Mouse (Mus musculus) left cerebral cortex, adult 2 months (tissue): ENCODE data around the gene Msi2. TPM values are rescaled to one million over a fixed set of nuclear protein-coding genes. Genes with fewer than 3 reads are reported as not detected.
A peak's percentile ranks its signal among the peaks of the same experiment; 100 is the strongest.

ENCODE experiments used
- DNase-seq, 2 experiments: peaks; one replicate each; pipeline ENCODE4 v3.0.0; 2021 to 2022; ENCODE audit warnings: low spot score in 2 of 2, mixed read lengths in 1 of 2; ENCODE audit errors: extremely low spot score in 1 of 2
- H3K27ac ChIP-seq: fragments of 200-600 bp; 2 replicates; pipeline ENCODE4 v1.8.1; 2022
- H3K4me3 ChIP-seq: fragments of 200-600 bp; 2 replicates; pipeline ENCODE4 v1.8.1; 2022
- CTCF ChIP-seq: fragments of 200-600 bp; IDR thresholded peaks from 2 replicates; pipeline ENCODE4 v1.8.1; 2022; ENCODE audit warnings: antibody characterized with exemption, mild to moderate bottlenecking, moderate library complexity
- intact Hi-C: fragments of 180-260 bp; cut with DNase I; formaldehyde crosslinking; loops from one replicate; pipeline ENCODE4 v1.15.1; 2025
- total RNA-seq, 2 experiments: library from RNA; stranded (reverse); gene quantifications; 2 replicates each; pipeline ENCODE4 v1.2.3; 2021

Gene Msi2
- total RNA-seq, 2 experiments from 2014 or later, result 126 to 140 TPM

- H3K4me3 ChIP-seq, result no peak overlapping the region
- DNase-seq, result no peak
- no peak overlapping the region for H3K27ac ChIP-seq
- no peak for TF ChIP-seq CTCF
- intact Hi-C loops, result no loop called here
Observed at GRCm38 (mm10) chr11:88557828-88558580, 160.3 kb downstream of the Msi2 start.

- no peak for DNase-seq
- H3K27ac ChIP-seq, result peak overlapping the region; percentile 21; the same call in 1 of the 2 replicates
- intact Hi-C loops, result no loop called here
- no peak overlapping the region for H3K4me3 ChIP-seq
- no peak for TF ChIP-seq CTCF
Observed at GRCm38 (mm10) chr11:88557116-88557768, 161.1 kb downstream of the Msi2 start.

- DNase-seq, result no peak
- no peak for TF ChIP-seq CTCF
- no peak overlapping the region for H3K4me3 ChIP-seq
- H3K27ac ChIP-seq, result peak overlapping the region; percentile 67
- intact Hi-C loops, result no loop called here
Observed at GRCm38 (mm10) chr11:88555902-88556549, 162.3 kb downstream of the Msi2 start.

GRCm38 (mm10) chr11:88555232-88555818 is 163.0 kb downstream of the Msi2 start:
- no peak for DNase-seq
- TF ChIP-seq CTCF, result no peak
- intact Hi-C loops, result no loop called here
- Histone ChIP-seq H3K27ac (peak overlapping the region; percentile 34; the same call in 1 of the 2 replicates), H3K4me3 (no peak overlapping the region)

GRCm38 (mm10) chr11:88553521-88554310 is 164.6 kb downstream of the Msi2 start:
- intact Hi-C loops, result loop anchor here (1.0 to 5.0 kb wide), 3 partner anchors 163 to 269 kb away; no protein-coding TSS in a partner anchor
- H3K27ac ChIP-seq, result peak overlapping the region; percentile 22

GRCm38 (mm10) chr11:88552987-88553386 is 165.3 kb downstream of the Msi2 start:
- Histone ChIP-seq H3K4me3 (no peak overlapping the region), H3K27ac (peak overlapping the region; percentile 22)
- TF ChIP-seq CTCF, result peak; percentile 86
- intact Hi-C loops, result loop anchor here (1.0 to 5.0 kb wide), 3 partner anchors 164 to 269 kb away; no protein-coding TSS in a partner anchor
- peak; percentile 69 to 76 for DNase-seq

More at GRCm38 (mm10) chr11:88553521-88554310, 164.6 kb downstream of the Msi2 start:
- TF ChIP-seq CTCF, result no peak
- DNase-seq, result no peak
- H3K4me3 ChIP-seq, result no peak overlapping the region

- no peak for DNase-seq
- TF ChIP-seq CTCF, result no peak
- Histone ChIP-seq H3K27ac (peak overlapping the region; percentile 22), H3K4me3 (no peak overlapping the region)
- intact Hi-C loops, result loop anchor here (2.0 to 5.0 kb wide), 2 partner anchors 164 to 270 kb away; no protein-coding TSS in a partner anchor
Observed at GRCm38 (mm10) chr11:88552385-88552784, 165.9 kb downstream of the Msi2 start.

GRCm38 (mm10) chr11:88551034-88551433 is 167.3 kb downstream of the Msi2 start:
- no peak; the same call in 1 of the 2 replicates for TF ChIP-seq CTCF
- intact Hi-C loops, result loop anchor here (5.0 kb wide), 1 partner anchor 271 kb away; no protein-coding TSS in a partner anchor
- H3K27ac ChIP-seq, result peak overlapping the region; percentile 50; the same call in 1 of the 2 replicates
- peak; percentile 41 to 47 for DNase-seq
- H3K4me3 ChIP-seq, result no peak overlapping the region

GRCm38 (mm10) chr11:88550083-88550907 is 168.0 kb downstream of the Msi2 start:
- Histone ChIP-seq H3K27ac (peak overlapping the region; percentile 50; the same call in 1 of the 2 replicates), H3K4me3 (no peak overlapping the region)
- DNase-seq, result no peak
- intact Hi-C loops, result loop anchor here (5.0 kb wide), 1 partner anchor 272 kb away; no protein-coding TSS in a partner anchor
- TF ChIP-seq CTCF, result no peak; the same call in 1 of the 2 replicates

GRCm38 (mm10) chr11:88549529-88549900 is 168.8 kb downstream of the Msi2 start:
- intact Hi-C loops, result no loop called here
- no peak overlapping the region for H3K4me3 ChIP-seq
- no peak overlapping the region for H3K27ac ChIP-seq
- TF ChIP-seq CTCF, result no peak
- DNase-seq, result no peak
